Mouse (Mus musculus) adipocyte (in vitro differentiated cells): ENCODE results near the gene Hist1h2bn.

Source experiments
- DNase-seq: peaks from one replicate; pipeline ENCODE4 v3.0.0-alpha.2; 2016; ENCODE audit warnings: low spot score

The Hist1h2bn gene

DNA sequence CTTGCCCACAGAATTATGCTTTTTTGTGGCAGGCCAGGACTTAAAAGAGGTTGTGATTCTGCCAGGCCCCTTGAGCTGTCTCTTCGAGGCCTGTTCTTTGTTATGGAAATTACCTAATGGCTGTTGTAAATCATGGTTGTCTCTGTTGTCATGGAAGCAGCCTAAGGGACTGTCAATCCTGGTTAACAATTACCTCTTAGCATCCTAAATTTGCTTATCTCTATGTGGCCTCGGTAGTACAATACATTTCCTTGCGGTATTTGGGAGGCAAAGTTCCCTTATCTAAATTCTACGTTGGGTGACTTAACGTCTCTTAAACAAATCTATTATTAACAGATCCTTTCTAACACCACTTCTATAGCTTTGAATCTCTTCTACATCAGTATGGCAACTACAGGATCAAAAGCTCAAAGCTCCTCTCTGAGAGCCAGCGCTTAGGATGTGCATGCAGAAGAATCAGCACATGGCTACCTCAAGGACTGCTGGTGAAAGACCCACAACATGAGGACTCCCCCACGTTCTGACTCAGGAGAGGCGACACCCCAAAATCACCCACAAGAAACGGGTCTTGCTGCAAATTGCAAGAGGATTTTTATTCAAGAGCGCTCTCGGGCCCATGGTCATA, 25.9 kb upstream of the Hist1h2bn start:
- no peak for DNase-seq

DNA sequence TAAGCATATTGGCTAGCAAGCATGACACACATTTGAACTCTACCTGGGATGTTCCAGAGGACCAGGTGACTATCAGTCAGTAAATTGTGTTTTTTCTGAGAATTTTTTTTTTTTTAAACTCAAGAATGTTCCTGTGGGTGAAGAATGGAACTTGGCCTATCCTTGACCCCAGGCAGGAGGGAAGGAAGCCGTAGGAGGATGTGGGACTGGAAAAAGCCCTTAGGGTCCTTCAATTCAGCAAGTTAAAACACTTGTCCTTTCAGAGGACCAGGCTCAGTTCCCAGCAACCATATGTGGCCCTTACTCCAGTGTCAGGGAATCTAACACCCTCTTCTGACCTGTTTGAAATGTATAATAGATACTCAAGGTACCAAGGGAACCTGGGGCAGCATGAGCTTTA, 24.4 kb upstream of the Hist1h2bn start:
- no peak for DNase-seq

DNA sequence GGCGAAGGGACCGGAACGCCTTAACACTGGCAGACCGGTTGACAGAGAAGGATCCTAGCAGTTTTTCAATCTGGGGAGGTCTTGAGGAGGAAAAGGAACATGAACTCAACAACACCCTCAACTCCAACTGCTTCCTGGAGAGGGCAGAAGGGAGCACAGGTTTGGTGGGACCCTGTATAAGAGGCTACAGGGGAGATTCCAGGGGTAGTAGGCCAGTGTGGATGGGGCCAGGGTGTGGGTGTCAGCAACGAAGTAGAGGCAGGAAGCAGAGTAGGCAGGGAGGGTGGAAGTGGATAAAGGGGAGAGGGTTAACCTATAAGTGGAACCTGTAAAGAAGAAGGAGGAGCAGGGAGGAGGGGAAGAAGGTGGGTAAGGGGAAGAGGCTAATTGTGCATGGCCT, 20.5 kb upstream of the Hist1h2bn start:
- no peak for DNase-seq

DNA sequence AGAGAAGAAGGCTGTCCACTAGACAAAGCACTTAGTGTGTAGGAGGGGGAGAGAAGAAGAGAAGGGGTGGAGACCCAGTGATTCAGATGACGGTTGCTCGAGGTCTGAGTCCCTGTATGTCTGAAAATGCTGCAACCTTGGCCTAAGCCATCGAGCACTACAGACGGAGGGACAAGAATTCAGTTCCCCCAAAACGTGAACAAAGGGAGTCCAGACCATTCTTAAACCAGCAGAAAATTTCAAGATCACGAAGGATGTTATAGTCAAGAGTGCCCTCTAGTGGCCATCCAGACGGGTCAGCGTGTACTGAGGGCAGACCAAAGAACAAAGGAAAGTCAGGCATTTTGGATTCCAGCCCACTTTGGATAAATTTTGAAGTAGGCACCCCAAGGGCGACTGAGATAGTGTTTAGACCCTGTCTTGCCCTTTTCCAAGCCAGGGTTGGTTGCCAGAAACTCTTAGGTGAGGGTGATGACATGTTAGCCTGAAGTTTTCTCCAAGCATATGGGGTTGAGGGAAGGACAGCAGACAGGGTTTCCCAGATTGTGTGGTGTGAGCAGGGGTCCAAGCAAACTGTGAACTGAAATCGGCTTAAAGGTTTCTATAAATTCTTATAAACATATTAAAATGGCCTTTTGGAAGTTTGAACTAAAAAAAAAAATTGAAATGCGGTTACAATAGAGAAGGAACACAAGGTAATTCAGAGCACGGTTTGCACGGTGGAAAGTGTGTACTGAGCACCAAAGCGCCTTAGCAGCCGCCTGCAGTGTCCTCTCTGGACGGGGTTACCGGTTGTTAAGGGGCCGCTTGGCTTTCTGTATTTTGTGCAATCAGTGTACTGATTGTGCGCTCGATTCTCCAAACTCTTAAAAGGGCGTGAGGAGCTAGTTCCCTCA, 19.7 kb upstream of the Hist1h2bn start:
- peak; percentile 89 for DNase-seq

DNA sequence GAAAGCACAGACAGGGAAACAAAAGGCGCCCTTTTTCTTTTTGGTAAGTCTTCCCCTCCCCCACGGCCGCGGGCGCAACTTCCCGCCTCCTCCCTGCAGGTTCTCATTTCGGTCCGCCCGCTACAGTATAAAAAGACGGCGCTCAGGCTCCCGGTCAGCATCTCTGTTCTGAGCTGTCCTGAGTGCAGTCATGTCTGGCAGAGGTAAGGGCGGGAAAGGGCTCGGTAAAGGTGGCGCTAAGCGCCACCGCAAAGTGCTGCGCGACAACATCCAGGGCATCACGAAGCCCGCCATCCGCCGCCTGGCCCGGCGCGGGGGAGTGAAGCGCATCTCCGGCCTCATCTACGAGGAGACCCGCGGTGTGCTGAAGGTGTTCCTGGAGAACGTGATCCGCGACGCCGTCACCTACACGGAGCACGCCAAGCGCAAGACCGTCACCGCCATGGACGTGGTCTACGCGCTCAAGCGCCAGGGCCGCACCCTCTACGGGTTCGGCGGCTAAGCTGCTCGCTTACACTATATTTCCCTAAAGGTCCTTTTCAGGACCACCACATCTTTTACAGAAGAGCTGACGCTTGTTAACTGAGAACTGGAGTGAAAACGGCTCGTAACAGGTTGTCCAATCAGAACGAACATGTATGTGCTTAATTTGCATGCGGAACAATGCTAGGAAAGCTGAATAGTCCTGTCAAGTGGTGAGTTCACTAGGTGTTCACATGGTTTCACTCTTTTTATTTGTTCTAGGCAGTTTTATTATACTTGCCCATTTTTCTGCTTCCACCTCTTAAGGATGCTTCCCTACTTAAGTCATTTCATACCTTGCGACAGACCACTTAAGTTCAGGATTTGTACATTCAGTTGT, 18.8 kb upstream of the Hist1h2bn start, which contains the start of gene Hist1h4j:
TSS of gene Hist1h4j (plus strand) at position 159 of the 862 bp plus-strand sequence.
- peak; percentile 79 for DNase-seq

DNA sequence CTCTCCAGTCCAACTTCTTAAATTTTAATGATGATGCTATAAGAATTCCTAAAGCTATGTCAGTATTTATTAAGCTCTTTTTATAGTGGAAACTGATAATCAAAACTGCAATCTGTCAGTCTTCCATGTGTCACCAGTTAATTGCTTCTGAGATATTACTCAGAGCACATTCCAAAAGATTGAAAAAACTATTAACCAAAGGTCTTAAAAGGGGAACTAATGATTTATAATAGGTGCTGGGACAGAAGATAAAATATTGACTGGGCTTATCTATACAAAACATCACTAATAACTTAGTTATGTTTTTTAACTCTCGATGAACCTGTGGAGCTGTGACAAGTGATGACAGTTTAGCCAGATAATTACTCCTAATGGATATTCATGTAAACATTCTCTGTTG, 8.9 kb upstream of the Hist1h2bn start:
- no peak for DNase-seq

DNA sequence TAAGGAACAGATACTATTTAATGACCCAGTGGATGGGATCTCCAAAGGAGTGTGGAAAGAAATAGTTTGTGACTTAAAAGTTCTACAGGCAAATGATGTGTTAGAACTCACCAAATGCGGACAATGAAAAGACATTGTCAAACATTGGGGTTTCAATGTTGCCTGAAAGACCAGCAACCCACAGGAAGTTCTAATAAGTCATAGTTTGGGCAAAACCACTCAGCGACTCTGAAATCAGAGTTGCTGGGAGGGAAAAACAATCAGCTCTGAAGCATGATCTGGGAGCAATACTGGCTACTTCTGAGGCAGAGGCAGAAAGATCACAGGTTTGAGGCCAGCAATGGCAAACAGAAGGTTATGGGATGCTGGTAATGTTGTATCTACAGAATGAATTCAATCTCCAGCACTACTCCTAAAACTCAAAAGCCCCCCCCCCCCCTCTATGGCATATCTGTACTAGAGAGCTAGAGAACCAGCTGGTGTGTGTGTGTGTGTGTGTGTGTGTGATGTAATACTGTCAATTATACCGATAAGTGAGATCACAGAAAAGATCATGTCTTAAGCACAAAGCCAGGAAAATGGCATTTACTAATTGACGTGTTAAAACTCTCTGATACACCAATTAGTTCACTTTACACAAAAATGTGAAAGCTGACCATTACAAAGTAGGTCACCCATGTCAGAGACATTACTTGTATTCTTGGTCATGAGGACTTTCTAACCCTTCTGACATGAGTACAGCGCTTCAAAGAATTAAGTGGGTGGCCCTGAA, 4.3 kb upstream of the Hist1h2bn start:
- no peak for DNase-seq

DNA sequence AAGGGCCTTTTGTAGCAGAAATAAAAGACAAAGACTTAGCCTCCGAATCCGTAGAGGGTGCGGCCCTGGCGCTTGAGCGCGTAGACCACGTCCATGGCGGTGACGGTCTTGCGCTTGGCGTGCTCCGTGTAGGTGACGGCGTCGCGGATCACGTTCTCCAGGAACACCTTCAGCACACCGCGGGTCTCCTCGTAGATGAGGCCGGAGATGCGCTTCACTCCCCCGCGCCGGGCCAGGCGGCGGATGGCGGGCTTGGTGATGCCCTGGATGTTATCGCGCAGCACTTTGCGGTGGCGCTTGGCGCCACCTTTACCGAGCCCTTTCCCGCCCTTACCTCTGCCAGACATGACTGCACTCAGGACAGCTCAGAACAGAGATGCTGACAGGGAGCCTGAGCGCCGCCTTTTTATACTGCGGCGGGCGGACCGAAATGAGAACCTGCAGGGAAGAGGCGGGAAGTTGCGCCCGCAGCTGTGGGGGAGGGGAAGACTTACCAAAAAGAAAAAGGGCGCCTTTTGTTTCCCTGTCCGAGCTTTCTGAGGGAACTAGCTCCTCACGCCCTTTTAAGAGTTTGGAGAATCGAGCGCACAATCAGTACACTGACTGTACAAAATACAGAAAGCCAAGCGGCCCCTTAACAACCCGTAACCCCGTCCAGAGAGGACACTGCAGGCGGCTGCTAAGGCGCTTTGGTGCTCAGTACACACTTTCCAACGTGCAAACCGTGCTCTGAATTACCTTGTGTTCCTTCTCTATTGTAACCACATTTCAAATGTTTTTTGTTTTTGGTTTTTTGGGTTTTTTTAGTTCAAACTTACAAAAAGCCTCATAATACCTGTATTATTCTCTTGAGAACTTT, 3.5 kb upstream of the Hist1h2bn start, which contains the start of gene Hist1h4k:
TSS of gene Hist1h4k (minus strand) at position 347 of the 859 bp plus-strand sequence.
- peak; percentile 81 for DNase-seq

DNA sequence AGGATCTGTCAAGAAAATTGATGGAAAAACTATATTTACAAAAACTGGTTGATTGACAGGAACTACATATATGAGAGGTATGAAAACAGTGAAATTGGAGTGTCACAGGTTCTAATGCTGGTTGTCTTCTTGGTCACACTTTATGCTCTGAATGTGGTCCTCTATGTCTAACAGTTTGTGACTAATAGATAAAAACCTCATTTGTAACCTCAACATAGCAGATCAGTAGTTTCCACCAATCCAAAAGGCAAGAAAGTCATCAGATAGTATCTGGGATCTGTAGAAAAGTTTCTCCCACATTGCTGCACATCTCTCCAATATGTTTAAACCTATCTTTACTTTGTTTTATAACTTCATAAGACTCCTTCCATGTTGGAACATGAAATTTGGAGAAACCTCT, 2.5 kb upstream of the Hist1h2bn start:
- DNase-seq, result no peak

DNA sequence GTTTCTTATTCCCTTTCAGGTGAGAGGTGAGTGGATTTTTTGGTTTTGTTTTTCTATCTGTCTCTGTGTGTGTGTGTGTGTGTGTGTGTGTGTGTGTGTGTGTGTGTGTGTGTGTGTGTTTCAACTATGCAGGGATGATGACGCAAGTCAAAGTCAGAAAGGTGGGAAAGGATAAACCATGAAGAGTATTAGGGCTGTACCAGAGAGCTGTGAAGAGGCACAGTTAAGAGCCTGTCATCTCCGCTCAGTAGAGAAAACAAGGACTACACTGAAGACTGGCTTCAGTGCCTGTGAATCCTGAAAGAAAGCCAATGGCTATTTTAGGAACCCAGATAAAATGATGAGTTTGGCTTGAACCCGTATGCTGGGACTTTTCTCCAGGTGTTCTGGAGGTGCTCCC, 2.1 kb upstream of the Hist1h2bn start:
- DNase-seq, result no peak

DNA sequence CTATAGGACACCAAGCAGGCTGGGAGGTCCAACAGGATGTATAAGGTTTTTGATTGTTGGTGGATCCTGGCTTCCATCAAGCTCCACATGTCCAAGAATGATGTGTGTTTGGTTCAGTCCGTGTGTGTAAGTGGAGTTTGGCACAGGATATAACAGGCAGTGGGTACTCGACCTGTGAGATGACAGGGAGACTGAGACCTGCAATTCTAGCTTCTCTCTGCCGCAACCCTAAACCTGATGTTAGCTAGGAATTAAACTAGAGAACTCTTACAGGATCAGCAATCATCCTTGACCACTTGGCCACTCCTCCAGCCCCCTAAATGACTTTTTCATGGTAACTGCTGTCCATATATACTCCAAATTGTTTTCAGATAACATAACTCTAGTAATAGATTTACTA, 1.6 kb upstream of the Hist1h2bn start:
- DNase-seq, result no peak

DNA sequence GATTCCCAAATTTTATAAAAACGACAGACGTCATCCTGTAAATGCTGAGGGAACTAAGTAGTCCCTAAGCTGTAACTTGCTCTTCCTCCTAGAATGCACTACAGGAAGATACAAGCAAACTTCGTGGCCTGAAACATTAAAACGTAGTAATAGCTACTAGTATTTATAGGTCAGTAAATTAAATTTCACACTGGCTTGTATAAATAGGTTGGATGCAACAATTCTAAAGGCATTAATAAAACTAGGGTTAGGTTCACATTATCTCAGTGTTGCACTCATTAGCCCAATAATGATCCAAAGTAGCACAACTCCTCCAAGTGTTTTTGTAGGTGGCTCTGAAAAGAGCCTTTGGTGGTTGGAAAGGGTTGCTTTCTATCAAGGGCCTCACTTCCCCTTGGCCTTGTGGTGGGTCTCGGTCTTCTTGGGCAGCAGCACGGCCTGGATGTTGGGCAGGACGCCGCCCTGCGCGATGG, 836 bp upstream of the Hist1h2bn start:
- no peak for DNase-seq

DNA sequence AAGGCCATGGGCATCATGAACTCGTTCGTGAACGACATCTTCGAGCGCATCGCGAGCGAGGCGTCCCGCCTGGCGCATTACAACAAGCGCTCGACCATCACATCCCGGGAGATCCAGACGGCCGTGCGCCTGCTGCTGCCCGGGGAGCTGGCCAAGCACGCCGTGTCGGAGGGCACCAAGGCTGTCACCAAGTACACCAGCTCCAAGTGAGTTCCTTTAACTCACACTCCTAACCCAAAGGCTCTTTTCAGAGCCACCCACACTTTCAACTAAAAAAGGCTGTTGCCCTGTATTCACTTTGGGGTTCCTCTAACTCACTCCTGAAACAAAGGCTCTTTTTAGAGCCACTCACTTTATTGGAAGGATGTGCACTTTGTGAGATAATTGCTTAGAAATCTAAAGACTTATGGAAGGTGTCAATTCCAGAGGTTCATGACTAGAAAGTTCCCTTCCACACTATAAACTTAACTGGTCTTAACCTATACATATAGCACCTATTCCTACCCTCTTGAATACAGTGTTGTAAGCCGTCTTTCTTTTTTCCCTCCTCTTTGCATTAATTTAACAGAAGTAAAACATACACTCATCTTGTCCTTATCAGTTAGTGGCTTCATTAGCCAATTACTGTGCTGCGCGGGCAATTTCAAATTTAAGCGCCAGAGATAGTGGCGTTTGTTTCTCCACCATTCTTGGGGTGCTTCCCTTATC, 525 bp downstream of the Hist1h2bn start:
- peak; percentile 38 for DNase-seq

DNA sequence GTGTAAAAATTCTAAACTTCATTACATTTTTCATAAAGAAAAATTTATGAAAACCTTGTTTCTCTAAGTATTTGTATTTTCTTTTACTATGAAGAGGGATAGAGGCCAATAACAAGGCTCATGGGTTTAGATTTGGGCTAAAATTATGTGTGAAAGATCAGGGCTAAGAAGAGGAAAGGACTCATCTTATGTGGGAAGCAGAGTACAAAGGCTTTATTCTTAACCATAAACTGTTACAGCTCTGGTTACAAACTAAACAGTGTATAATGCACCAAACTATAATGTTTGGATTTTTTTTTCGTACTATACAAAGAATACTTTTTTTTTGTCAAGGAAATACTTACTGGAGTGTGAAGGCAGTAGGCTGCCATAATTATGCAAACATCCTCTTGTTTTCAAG, 1.8 kb downstream of the Hist1h2bn start:
- DNase-seq, result no peak

DNA sequence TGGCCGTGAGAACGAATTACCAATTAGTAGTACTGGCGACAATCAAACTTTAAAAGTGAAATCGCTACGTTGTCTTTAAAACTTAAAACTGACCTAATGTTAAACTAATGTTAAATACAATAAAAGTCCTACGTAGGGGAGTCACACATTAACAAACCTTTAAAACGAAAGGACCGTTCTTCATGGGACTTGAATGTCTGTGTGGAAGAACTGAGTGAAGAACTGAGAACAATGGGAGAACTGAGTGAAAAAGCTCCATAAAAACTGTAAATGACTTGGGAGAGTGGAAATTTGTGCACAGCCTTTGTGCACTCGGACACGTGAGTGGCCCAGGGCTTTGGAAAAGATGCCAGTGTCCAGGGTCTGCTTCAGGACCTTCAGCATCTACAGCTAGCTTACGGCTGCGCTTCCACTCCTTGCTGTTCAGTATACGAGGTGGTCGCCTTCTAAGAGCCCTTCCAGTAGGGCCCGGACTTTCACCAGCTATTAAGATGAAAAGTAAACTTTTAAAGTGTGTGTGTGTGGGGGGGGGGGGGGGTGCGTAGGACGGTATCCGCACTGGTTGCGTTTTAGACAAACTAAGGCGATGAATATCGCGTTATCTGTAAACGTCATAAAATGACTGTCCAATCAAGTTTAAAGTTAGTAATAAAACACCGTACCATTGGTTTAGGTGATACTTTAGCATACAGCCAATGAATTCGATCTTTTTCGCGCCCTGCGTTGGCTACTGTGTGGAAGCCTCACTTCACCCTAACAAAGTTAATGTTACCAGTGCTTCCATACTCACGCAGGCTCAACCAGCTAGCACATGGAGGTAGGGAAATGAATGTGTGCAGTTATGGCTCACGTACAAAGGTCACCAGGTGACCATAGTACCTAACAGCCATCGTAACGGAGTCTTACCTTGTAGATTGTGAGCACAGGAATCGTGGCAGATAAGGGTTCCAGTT, 25.2 kb downstream of the Hist1h2bn start:
- peak; percentile 88 for DNase-seq

DNA sequence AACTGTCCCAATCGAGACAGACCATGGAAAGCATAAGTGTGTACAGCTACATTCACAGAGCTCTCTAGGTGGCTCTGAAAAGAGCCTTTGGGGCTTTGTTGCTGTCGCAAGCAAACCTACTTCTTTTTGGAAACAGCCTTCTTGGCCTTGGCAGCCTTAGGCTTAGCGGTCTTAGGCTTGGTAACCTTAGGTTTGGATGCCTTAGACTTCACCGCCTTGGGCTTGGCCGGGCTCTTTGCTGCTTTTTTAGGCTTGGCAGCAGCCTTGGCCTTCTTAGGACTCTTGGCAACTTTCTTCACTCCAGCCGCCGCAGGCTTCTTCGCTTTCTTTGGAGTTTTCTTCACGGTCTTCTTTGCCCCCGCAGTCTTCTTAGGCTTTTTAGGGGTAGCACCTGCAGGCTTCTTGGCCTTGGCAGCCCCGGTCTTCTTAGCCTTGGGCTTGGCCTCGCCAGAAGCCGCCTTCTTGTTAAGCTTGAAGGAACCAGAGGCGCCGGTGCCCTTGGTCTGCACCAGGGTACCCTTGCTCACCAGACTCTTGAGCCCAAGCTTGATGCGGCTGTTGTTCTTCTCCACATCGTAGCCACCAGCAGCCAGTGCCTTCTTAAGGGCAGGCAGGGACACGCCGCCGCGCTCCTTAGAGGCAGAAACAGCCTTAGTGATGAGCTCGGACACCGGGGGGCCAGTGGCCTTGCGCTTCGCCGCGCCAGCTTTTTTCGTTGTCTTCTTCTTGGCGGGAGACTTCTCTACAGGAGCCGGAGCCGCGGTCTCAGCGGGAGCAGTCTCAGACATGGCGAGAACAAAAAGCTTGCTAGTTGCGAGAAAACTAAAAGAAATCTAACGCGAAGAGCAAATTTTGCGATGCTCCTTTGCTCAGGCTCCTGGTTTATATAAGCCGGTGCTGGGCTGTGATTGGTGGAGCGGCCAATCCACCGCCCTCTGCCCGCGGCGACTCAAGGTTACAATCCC, 26.1 kb downstream of the Hist1h2bn start, which contains the start of gene Hist1h1b:
TSS of gene Hist1h1b (minus strand) at position 859 of the 965 bp plus-strand sequence.
- DNase-seq, result peak; percentile 70

DNA sequence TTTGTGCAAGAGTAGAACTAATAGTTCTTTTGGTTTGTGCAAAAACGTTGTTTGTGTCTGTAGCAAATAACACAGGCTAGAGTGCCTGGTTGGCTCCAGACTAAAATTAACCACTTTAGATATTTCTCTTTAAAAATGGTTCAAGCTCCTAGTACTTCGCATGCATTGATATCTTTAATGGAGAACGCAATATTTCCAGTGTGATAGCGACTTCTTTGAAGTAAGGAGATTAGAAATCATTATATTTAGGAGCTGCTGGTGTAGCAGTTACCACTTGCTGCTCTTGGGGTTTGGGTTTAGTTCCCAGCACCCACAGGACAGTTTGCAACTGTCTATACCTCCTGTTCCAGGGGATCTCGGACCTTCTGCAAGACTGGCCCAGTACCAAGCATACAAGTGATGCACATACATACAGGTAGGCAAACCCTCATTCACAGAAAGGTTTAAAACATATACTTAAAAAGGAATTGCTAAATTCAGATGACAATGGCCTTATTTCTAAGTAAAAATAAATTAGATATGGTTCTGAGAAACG, 27.2 kb downstream of the Hist1h2bn start:
- DNase-seq, result no peak
